Mouse (Mus musculus) olfactory bulb, adult 2 months (tissue): Measurements from ENCODE around the gene Ercc4.

Experiments used
- CTCF ChIP-seq: fragments of 200-500 bp; IDR thresholded peaks from 2 replicates; pipeline ENCODE4 v1.5.1; 2012; ENCODE audit warnings: low read depth, mild to moderate bottlenecking, low read length, moderate library complexity; ENCODE audit not compliant: insufficient read depth
- POLR2A ChIP-seq: fragments of 200-500 bp; IDR thresholded peaks from 2 replicates; pipeline ENCODE4 v1.6.1; 2012; ENCODE audit warnings: mild to moderate bottlenecking, low read depth, low read length, moderate library complexity; ENCODE audit not compliant: insufficient read depth

GRCm38 (mm10) chr16:13061113-13061512 is 48.4 kb upstream of the Ercc4 start:
- no peak for TF ChIP-seq POLR2A
- no peak for TF ChIP-seq CTCF
